Mouse (Mus musculus) lung, adult 2 months (tissue): ENCODE measurements around the gene Cwc25. TPM values are rescaled to one million over a fixed set of nuclear protein-coding genes. Genes with fewer than 3 reads are reported as not detected.

Source experiments
- DNase-seq: peaks from one replicate; pipeline ENCODE4 v3.0.0; 2022
- H3K4me1 ChIP-seq: fragments of 200-500 bp; 2 replicates; pipeline ENCODE4 v1.6.1; 2011; ENCODE audit warnings: low read length; ENCODE audit not compliant: control insufficient read depth, insufficient read depth
- H3K4me3 ChIP-seq: fragments of 200-500 bp; replicated peaks from 2 replicates; pipeline ENCODE3; 2011; ENCODE audit warnings: low read depth, mild to moderate bottlenecking, control low read depth, low read length; ENCODE audit errors: extremely low read depth
- CTCF ChIP-seq: fragments of 200-500 bp; IDR thresholded peaks from 2 replicates; pipeline ENCODE4 v1.5.1; 2011; ENCODE audit warnings: mild to moderate bottlenecking, low read length, control low read depth; ENCODE audit not compliant: insufficient read depth
- POLR2A ChIP-seq: fragments of 200-500 bp; IDR thresholded peaks from 2 replicates; pipeline ENCODE4 v1.6.1; 2011; ENCODE audit warnings: low read depth, mild to moderate bottlenecking, control low read depth, low read length, borderline replicate concordance; ENCODE audit errors: extremely low read depth
- WGBS: fragments of 180-500 bp; shearing (Covaris S2); methylation state at CpG from one replicate; pipeline ENCODE4 v1.1.7; 2018; 5-methylcytosine and 5-hydroxymethylcytosine counted together
- polyA plus RNA-seq: library from polyadenylated mRNA; depleted of rRNA; stranded (reverse); fragments of >200 nt; gene quantifications from 2 replicates; pipeline ENCODE4 v1.2.3, GENCODE M21; 2012

The Cwc25 gene
- polyA plus RNA-seq, 1 experiment = 11.6 TPM

- DNase-seq = peak; percentile 10
- Histone ChIP-seq H3K4me1 (peaks cover 69% of the 10 kb centered on the region), H3K4me3 (no peak overlapping the region)
- TF ChIP-seq POLR2A (no peak), CTCF (no peak)
- WGBS = 29% methylated on average over 7 of the region's 7 CpGs
These were observed 43.1 kb upstream of the Cwc25 start for GRCm38 (mm10) chr11:97809235-97810121.

GRCm38 (mm10) chr11:97808621-97809234 lies 42.4 kb upstream of the Cwc25 start:
- peaks cover 70% of the 10 kb centered on the region for H3K4me1 ChIP-seq
- TF ChIP-seq POLR2A (no peak), CTCF (no peak)
- 36% methylated on average over 5 of the region's 5 CpGs for WGBS
- H3K4me3 ChIP-seq = no peak overlapping the region
- DNase-seq = no peak

GRCm38 (mm10) chr11:97808093-97808492 lies 41.7 kb upstream of the Cwc25 start:
- Histone ChIP-seq H3K4me1 (peaks cover 66% of the 10 kb centered on the region), H3K4me3 (no peak overlapping the region)
- 21% methylated on average over 2 of the region's 2 CpGs for WGBS
- DNase-seq = no peak
- no peak for TF ChIP-seq POLR2A
- TF ChIP-seq CTCF = no peak

- WGBS = 31% methylated on average over 6 of the region's 6 CpGs
- no peak for DNase-seq
- H3K4me1 ChIP-seq = peaks cover 63% of the 10 kb centered on the region
- TF ChIP-seq POLR2A = no peak
- TF ChIP-seq CTCF = no peak
- no peak overlapping the region for H3K4me3 ChIP-seq
These were observed 41.3 kb upstream of the Cwc25 start for GRCm38 (mm10) chr11:97807626-97808025.

GRCm38 (mm10) chr11:97806613-97806964 lies 40.2 kb upstream of the Cwc25 start:
- no peak overlapping the region for H3K4me3 ChIP-seq
- H3K4me1 ChIP-seq = peaks cover 65% of the 10 kb centered on the region
- no peak for DNase-seq
- 45% methylated on average over 7 of the region's 7 CpGs for WGBS
- TF ChIP-seq CTCF = no peak
- no peak for TF ChIP-seq POLR2A

GRCm38 (mm10) chr11:97805662-97806612 lies 39.6 kb upstream of the Cwc25 start:
- WGBS = 25% methylated on average over 15 of the region's 15 CpGs
- Histone ChIP-seq H3K4me3 (no peak overlapping the region), H3K4me1 (peaks cover 64% of the 10 kb centered on the region)
- no peak for DNase-seq
- TF ChIP-seq POLR2A (no peak), CTCF (no peak)

- Histone ChIP-seq H3K4me1 (peaks cover 59% of the 10 kb centered on the region), H3K4me3 (no peak overlapping the region)
- TF ChIP-seq CTCF = no peak
- no peak for TF ChIP-seq POLR2A
- DNase-seq = no peak
- WGBS = 18% methylated on average over 9 of the region's 9 CpGs
These were observed 38.7 kb upstream of the Cwc25 start for GRCm38 (mm10) chr11:97804841-97805661.

- DNase-seq = no peak
- WGBS = 44% methylated on average over 5 of the region's 5 CpGs
- no peak overlapping the region for H3K4me3 ChIP-seq
- peaks cover 48% of the 10 kb centered on the region for H3K4me1 ChIP-seq
- no peak for TF ChIP-seq CTCF
- no peak for TF ChIP-seq POLR2A
These were observed 37.5 kb upstream of the Cwc25 start for GRCm38 (mm10) chr11:97803847-97804246.
